Mouse (Mus musculus) limb, embryonic 13.5 days (tissue): ENCODE data around the gene Myh7. TPM values are rescaled to one million over a fixed set of nuclear protein-coding genes. Genes with fewer than 3 reads are reported as not detected.
"Not testable (repeated sequence)": the region's sequence is repeated elsewhere in the genome, so short reads cannot be mapped to it uniquely, and the experiment has no call there.

Experiments
- ATAC-seq: fragments of 200-750 bp; cut with Nextera tagmentation; 2 replicates; pipeline ENCODE4 v1.8.0; 2017; ENCODE audit warnings: low read depth, moderate number of reproducible peaks, moderate TSS enrichment; ENCODE audit not compliant: low FRiP score
- H3K27ac ChIP-seq: fragments of 300-500 bp; sonication (generic); 2 replicates; pipeline ENCODE4 v1.5.1; 2015; ENCODE audit warnings: inconsistent platforms, mild to moderate bottlenecking, moderate library complexity
- H3K27me3 ChIP-seq: fragments of 300-500 bp; sonication (generic); 2 replicates; pipeline ENCODE4 v1.6.1; 2015; ENCODE audit warnings: mild to moderate bottlenecking, inconsistent platforms
- H3K36me3 ChIP-seq: fragments of 300-500 bp; sonication (generic); 2 replicates; pipeline ENCODE4 v1.6.1; 2015; ENCODE audit warnings: inconsistent platforms, mild to moderate bottlenecking, moderate library complexity
- H3K4me1 ChIP-seq: fragments of 300-500 bp; sonication (generic); 2 replicates; pipeline ENCODE4 v1.6.1; 2015; ENCODE audit warnings: inconsistent platforms
- H3K4me2 ChIP-seq: fragments of 300-500 bp; sonication (generic); replicated peaks from 2 replicates; pipeline ENCODE4 v1.6.1; 2015; ENCODE audit warnings: inconsistent platforms, mild to moderate bottlenecking, moderate library complexity
- H3K4me3 ChIP-seq: fragments of 300-500 bp; sonication (generic); 2 replicates; pipeline ENCODE4 v1.5.1; 2015; ENCODE audit warnings: moderate library complexity, mild to moderate bottlenecking, inconsistent platforms
- H3K9ac ChIP-seq: fragments of 300-500 bp; sonication (generic); 2 replicates; pipeline ENCODE4 v1.6.1; 2015; ENCODE audit warnings: mild to moderate bottlenecking, inconsistent platforms
- H3K9me3 ChIP-seq: fragments of 300-500 bp; sonication (generic); 2 replicates; pipeline ENCODE4 v1.6.1; 2016; ENCODE audit warnings: inconsistent platforms
- WGBS: fragments of 180-500 bp; shearing (Covaris S2); methylation state at CpG from one replicate; pipeline ENCODE4 v1.1.7; 2015; 5-methylcytosine and 5-hydroxymethylcytosine counted together
- polyA plus RNA-seq: library from polyadenylated mRNA; unstranded; fragments of >200 nt; fragmentation: Nextera tagmentation; extraction: Ambion mirVana; gene quantifications from 2 replicates; pipeline ENCODE4 v1.2.1, GENCODE M21; 2015

Myh7 gene
- polyA plus RNA-seq, 1 experiment from 2014 or later, result 24.9 TPM

- H3K36me3 ChIP-seq, result no peaks in the 10 kb centered on the region
- no peak overlapping the region for H3K4me2 ChIP-seq
- no peaks in the 10 kb centered on the region for H3K4me1 ChIP-seq
- no peaks in the 10 kb centered on the region for H3K27me3 ChIP-seq
- H3K9ac ChIP-seq, result no peak overlapping the region
- no peak overlapping the region; the same call in 1 of the 2 replicates for H3K27ac ChIP-seq
- 49% methylated on average over 12 of the region's 12 CpGs for WGBS
- no peak for ATAC-seq
- no peak overlapping the region for H3K4me3 ChIP-seq
- H3K9me3 ChIP-seq, result peaks cover 3% of the 10 kb centered on the region; the same call in 1 of the 2 replicates
Measured at GRCm38 (mm10) chr14:55001938-55002686, 7.7 kb upstream of the Myh7 start.

- H3K4me1 ChIP-seq, result no peaks in the 10 kb centered on the region
- no peak overlapping the region for H3K4me3 ChIP-seq
- ATAC-seq, result no peak
- H3K27ac ChIP-seq, result no peak overlapping the region
- no peak overlapping the region for H3K9ac ChIP-seq
- WGBS, result 95% methylated on average over 2 of the region's 2 CpGs
- H3K4me2 ChIP-seq, result no peak overlapping the region
- no peaks in the 10 kb centered on the region for H3K36me3 ChIP-seq
- peaks cover 3% of the 10 kb centered on the region; the same call in 1 of the 2 replicates for H3K9me3 ChIP-seq
- no peaks in the 10 kb centered on the region for H3K27me3 ChIP-seq
Measured at GRCm38 (mm10) chr14:55001446-55001845, 7.0 kb upstream of the Myh7 start.

GRCm38 (mm10) chr14:55000814-55001213 lies 6.4 kb upstream of the Myh7 start:
- no peaks in the 10 kb centered on the region for H3K27me3 ChIP-seq
- ATAC-seq, result no peak
- WGBS, result 80% methylated on average over 6 of the region's 6 CpGs

GRCm38 (mm10) chr14:54999868-55000267 lies 5.4 kb upstream of the Myh7 start:
- not testable (repeated sequence) for H3K27me3 ChIP-seq, ATAC-seq, H3K9ac ChIP-seq, H3K4me1 ChIP-seq, H3K27ac ChIP-seq, H3K4me2 ChIP-seq, H3K9me3 ChIP-seq, H3K4me3 ChIP-seq, H3K36me3 ChIP-seq
- WGBS, result 81% methylated on average over 5 of the region's 5 CpGs

More at GRCm38 (mm10) chr14:55000814-55001213, 6.4 kb upstream of the Myh7 start:
- H3K9ac ChIP-seq, result no peak overlapping the region
- no peak overlapping the region for H3K4me2 ChIP-seq
- no peak overlapping the region for H3K27ac ChIP-seq
- peaks cover 3% of the 10 kb centered on the region; the same call in 1 of the 2 replicates for H3K9me3 ChIP-seq
- H3K4me3 ChIP-seq, result no peak overlapping the region
- H3K36me3 ChIP-seq, result no peaks in the 10 kb centered on the region
- H3K4me1 ChIP-seq, result 0 out of 2 replicates have a peak, but pooled peaks cover under 1% of the 10 kb centered on the region

- ATAC-seq, result no peak
- H3K9me3 ChIP-seq, result peaks cover 3% of the 10 kb centered on the region; the same call in 1 of the 2 replicates
- no peaks in the 10 kb centered on the region for H3K36me3 ChIP-seq
- no peak overlapping the region for H3K27ac ChIP-seq
- H3K27me3 ChIP-seq, result no peaks in the 10 kb centered on the region
- peaks cover 6% of the 10 kb centered on the region; the same call in 1 of the 2 replicates for H3K4me1 ChIP-seq
- no peak overlapping the region for H3K4me2 ChIP-seq
- no peak overlapping the region for H3K4me3 ChIP-seq
- H3K9ac ChIP-seq, result no peak overlapping the region
Measured at GRCm38 (mm10) chr14:54998680-54999079, 4.3 kb upstream of the Myh7 start.

GRCm38 (mm10) chr14:54997297-54997696 lies 2.9 kb upstream of the Myh7 start:
- Histone ChIP-seq H3K27ac (no peak overlapping the region), H3K4me2 (no peak overlapping the region), H3K36me3 (no peaks in the 10 kb centered on the region), H3K27me3 (no peaks in the 10 kb centered on the region), H3K4me3 (no peak overlapping the region), H3K9me3 (peaks cover 3% of the 10 kb centered on the region; the same call in 1 of the 2 replicates), H3K9ac (no peak overlapping the region), H3K4me1 (peaks cover 6% of the 10 kb centered on the region; the same call in 1 of the 2 replicates)
- WGBS, result 52% methylated on average over 4 of the region's 4 CpGs
- ATAC-seq, result peak; percentile 74

- 60% methylated on average over 9 of the region's 9 CpGs for WGBS
- Histone ChIP-seq H3K36me3 (no peaks in the 10 kb centered on the region), H3K4me2 (no peak overlapping the region), H3K27ac (peak overlapping the region; percentile 18), H3K4me1 (peaks cover 6% of the 10 kb centered on the region; the same call in 1 of the 2 replicates), H3K9ac (no peak overlapping the region), H3K4me3 (no peak overlapping the region), H3K27me3 (no peaks in the 10 kb centered on the region), H3K9me3 (peaks cover 3% of the 10 kb centered on the region; the same call in 1 of the 2 replicates)
- ATAC-seq, result peak; percentile 74
Measured at GRCm38 (mm10) chr14:54996793-54997192, 2.4 kb upstream of the Myh7 start.

- Histone ChIP-seq H3K36me3 (no peaks in the 10 kb centered on the region), H3K4me3 (no peak overlapping the region), H3K4me2 (no peak overlapping the region), H3K9ac (no peak overlapping the region), H3K27ac (no peak overlapping the region), H3K27me3 (no peaks in the 10 kb centered on the region), H3K4me1 (peaks cover 6% of the 10 kb centered on the region; the same call in 1 of the 2 replicates), H3K9me3 (no peaks in the 10 kb centered on the region)
- 54% methylated on average over 14 of the region's 14 CpGs for WGBS
- ATAC-seq, result no peak
Measured at GRCm38 (mm10) chr14:54995457-54996138, 1.2 kb upstream of the Myh7 start.

GRCm38 (mm10) chr14:54994869-54995186 lies 402 bp upstream of the Myh7 start:
- H3K9me3 ChIP-seq, result no peaks in the 10 kb centered on the region
- no peak overlapping the region for H3K27ac ChIP-seq
- peaks cover 6% of the 10 kb centered on the region; the same call in 1 of the 2 replicates for H3K4me1 ChIP-seq
- H3K36me3 ChIP-seq, result no peaks in the 10 kb centered on the region
- H3K27me3 ChIP-seq, result no peaks in the 10 kb centered on the region
- no peak for ATAC-seq
- no peak overlapping the region for H3K9ac ChIP-seq
- no peak overlapping the region for H3K4me2 ChIP-seq
- no peak overlapping the region for H3K4me3 ChIP-seq

- Histone ChIP-seq H3K9me3 (no peaks in the 10 kb centered on the region), H3K4me1 (peaks cover 6% of the 10 kb centered on the region; the same call in 1 of the 2 replicates), H3K4me2 (no peak overlapping the region), H3K27me3 (no peaks in the 10 kb centered on the region), H3K9ac (no peak overlapping the region), H3K27ac (no peak overlapping the region), H3K36me3 (no peaks in the 10 kb centered on the region), H3K4me3 (no peak overlapping the region)
- 72% methylated on average over 10 of the region's 10 CpGs for WGBS
- no peak for ATAC-seq
Measured at GRCm38 (mm10) chr14:54993636-54994035, 790 bp downstream of the Myh7 start.

GRCm38 (mm10) chr14:54992196-54992595 lies 2.2 kb downstream of the Myh7 start:
- no peaks in the 10 kb centered on the region for H3K9me3 ChIP-seq
- H3K27me3 ChIP-seq, result no peaks in the 10 kb centered on the region
- no peak for ATAC-seq
- no peaks in the 10 kb centered on the region for H3K36me3 ChIP-seq
- no peak overlapping the region for H3K9ac ChIP-seq
- no peak overlapping the region for H3K27ac ChIP-seq
- 89% methylated on average over 10 of the region's 10 CpGs for WGBS
- H3K4me1 ChIP-seq, result peaks cover 6% of the 10 kb centered on the region; the same call in 1 of the 2 replicates
- H3K4me2 ChIP-seq, result no peak overlapping the region
- H3K4me3 ChIP-seq, result no peak overlapping the region

- Histone ChIP-seq H3K9me3 (no peaks in the 10 kb centered on the region), H3K4me1 (no peaks in the 10 kb centered on the region; the same call in 1 of the 2 replicates), H3K9ac (no peak overlapping the region), H3K4me3 (no peak overlapping the region), H3K27ac (no peak overlapping the region), H3K4me2 (no peak overlapping the region), H3K36me3 (no peaks in the 10 kb centered on the region), H3K27me3 (no peaks in the 10 kb centered on the region)
- ATAC-seq, result no peak
- WGBS, result 86% methylated on average over 8 of the region's 8 CpGs
Measured at GRCm38 (mm10) chr14:54989886-54990441, 4.5 kb downstream of the Myh7 start.
